Mouse (Mus musculus): ENCODE measurements around the gene Samt4. TPM values are rescaled to one million over a fixed set of nuclear protein-coding genes. Genes with fewer than 3 reads are reported as not detected.
"Not testable (repeated sequence)": the region's sequence is repeated elsewhere in the genome, so short reads cannot be mapped to it uniquely, and the experiment has no call there.

The Samt4 gene
- not detected for total RNA-seq (2021)
- long read RNA-seq, experiment 1, result 0 reads
- long read RNA-seq, experiment 2, result 0 reads

DNA sequence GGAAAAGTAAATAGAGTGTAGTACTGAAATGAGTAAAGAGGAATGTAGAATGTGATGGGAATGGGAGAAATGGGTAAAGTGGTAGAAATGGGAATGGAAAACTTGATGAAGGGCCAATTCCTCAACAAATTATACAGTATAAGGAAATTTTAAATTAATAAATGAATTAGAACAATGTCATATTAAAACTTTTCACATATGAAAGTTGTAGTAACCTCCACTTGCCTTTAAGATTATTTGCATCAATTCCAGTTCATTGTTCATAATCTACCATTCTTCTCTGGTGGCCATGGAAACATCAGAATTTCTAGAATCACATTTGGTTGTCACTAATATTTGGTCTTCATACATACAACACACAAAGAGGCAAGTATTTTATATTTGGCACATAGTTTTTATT is at the start of gene Samt4:
Samt4 (plus strand) TSS at position 301 of the 400 bp plus-strand sequence.
- H3K4me3 ChIP-seq, result no peak within 1 kb of the TSS
- DNase-seq (ENCODE audit: low spot score in 2 of 2), result no peak
- TF ChIP-seq CTCF (conservative IDR thresholded peaks at IDR 0.05), result no peak
- H3K27ac ChIP-seq, result no peak within 1 kb of the TSS

GRCm38 (mm10) chrX:154443696-154444095 is 38.1 kb upstream of the Samt4 start:
- not testable (repeated sequence) for H3K27ac ChIP-seq; H3K4me3 ChIP-seq; DNase-seq (ENCODE audit: low spot score in 2 of 2)

DNA sequence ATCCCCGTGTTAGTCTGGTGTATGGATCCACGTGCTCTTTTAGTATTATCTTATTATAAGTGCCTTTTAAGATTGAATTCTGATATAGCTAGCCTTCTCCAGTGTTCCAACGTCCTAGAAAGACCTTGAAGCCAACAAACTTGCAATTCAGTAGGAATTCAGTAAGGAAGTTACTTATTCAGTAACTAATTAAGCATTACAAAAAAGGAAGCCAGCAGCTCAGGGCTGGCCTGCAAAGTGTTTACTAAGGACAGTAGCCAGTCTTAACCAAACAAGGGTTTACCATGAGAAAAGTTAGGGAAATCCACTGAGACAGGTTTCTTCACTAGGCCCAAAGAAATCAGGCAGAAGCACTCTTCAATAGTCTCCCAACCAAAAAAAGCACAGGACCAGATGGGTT is 13.4 kb upstream of the Samt4 start:
- H3K27ac ChIP-seq; H3K4me3 ChIP-seq; DNase-seq (ENCODE audit: low spot score in 2 of 2): not testable (repeated sequence)

Other genes with a start within 250 kb of the Samt4 start
- gene 4930524N10Rik, start 138.6 kb upstream of the Samt4 start, total RNA-seq (2021), result not detected
- gene Samt2, start 97.4 kb downstream of the Samt4 start, total RNA-seq (2021), result not detected